Mouse (Mus musculus) bone marrow, adult 2 months (tissue): ENCODE measurements around the gene Wdr18.

Experiments
- CTCF ChIP-seq: fragments of 200-500 bp; IDR thresholded peaks from 2 replicates; pipeline ENCODE4 v1.5.1; 2011; ENCODE audit warnings: low read length, control low read depth; ENCODE audit not compliant: control insufficient read depth, insufficient read depth
- POLR2A ChIP-seq: fragments of 200-500 bp; IDR thresholded peaks from 2 replicates; pipeline ENCODE4 v1.6.1; 2011; ENCODE audit warnings: low read depth, mild to moderate bottlenecking, control low read depth, low read length, borderline replicate concordance; ENCODE audit not compliant: control insufficient read depth

DNA sequence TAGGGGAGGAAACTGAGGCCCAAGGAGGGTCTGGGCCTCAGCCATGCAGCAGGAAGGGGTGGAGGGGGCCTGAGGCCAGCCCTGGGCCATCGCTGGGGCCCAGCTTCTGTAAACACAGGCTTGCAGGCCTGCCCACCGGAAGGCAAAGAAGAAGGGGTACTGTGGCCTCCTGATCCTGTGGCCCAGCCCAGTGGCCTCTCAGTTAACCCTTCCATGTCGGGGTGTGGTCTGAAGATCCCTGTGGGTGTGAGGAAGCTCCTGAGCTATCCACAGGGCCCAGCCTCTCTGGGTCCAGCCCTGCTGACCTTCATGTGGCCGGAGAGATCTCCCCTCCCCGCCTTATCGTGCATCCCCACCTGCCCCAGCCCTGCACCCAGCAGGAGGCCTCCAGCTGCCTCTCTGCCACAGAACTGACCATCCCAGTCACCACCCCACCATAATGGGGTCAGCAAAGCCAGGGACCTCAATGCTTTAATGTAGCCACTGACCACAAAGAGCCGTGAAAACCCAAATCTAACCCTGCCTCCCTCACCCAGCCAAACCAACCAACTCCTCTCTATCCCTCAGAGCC is 13.1 kb upstream of the Wdr18 start:
- TF ChIP-seq POLR2A (0 out of 2 replicates have a peak, but pooled peaks have one; percentile 7), CTCF (no peak)
